8 mouse cellular contexts compared by ENCODE assay signal in the genomic region with DNA sequence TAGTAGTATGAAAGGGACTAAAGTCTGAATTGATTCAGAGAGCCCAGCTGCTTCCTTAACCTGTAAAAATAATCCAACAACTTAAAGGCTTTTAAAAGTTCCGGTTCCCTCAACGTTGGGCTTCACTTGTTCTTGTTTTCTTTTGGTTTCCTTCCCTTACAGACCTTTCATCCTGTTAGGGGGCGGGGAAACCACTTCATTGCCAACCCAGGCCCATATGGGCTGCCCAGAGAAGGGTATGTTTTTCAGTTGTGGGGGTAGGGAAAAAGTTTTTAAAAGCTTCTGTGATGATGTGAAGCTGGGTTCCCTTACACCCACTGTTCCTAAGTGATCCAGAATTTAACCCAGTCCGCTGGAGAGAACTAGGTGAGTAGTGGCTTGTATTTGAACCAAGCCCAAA. TPM values are rescaled to one million over a fixed set of nuclear protein-coding genes. Genes with fewer than 3 reads are reported as not detected.
DNase-seq lines count a peak whose midpoint lies in the region; ATAC-seq and TF ChIP-seq lines count a peak whose summit lies in the region.

No protein-coding gene starts in this region.

- TF ChIP-seq CTCF in ES-Bruce4 (IDR thresholded peaks at IDR 0.05; ENCODE audit: low read depth, low read length), result no peak

- H3K4me1 ChIP-seq in ES-Bruce4 (ENCODE audit: control insufficient read depth, insufficient read depth, low read length), result peaks cover 9% of the 10 kb centered on the region
- peaks cover 29% of the 10 kb centered on the region for H3K4me1 ChIP-seq in forebrain, embryonic 15.5 days
- peaks cover 36% of the 10 kb centered on the region for H3K4me1 ChIP-seq in liver, embryonic 11.5 days (replicated peaks; ENCODE audit: control insufficient read depth, insufficient read depth, low read length)

- no peaks in the 10 kb centered on the region for H3K27me3 ChIP-seq in ES-Bruce4 (ENCODE audit: control insufficient read depth, insufficient read depth, low read length, poor library complexity, severe bottlenecking)
- H3K27me3 ChIP-seq in forebrain, embryonic 15.5 days, result no peaks in the 10 kb centered on the region
- H3K27me3 ChIP-seq in liver, embryonic 11.5 days (replicated peaks; ENCODE audit: control insufficient read depth, insufficient read depth, low read length), result no peaks in the 10 kb centered on the region

- peak overlapping the region; percentile 86 for H3K4me3 ChIP-seq in ES-Bruce4 (ENCODE audit: low read depth, low read length)
- peak overlapping the region; percentile 87 for H3K4me3 ChIP-seq in forebrain, embryonic 15.5 days
- peak overlapping the region; percentile 77 for H3K4me3 ChIP-seq in liver, embryonic 11.5 days (ENCODE audit: low read depth, low read length)

- peak overlapping the region; percentile 92 for H3K4me2 ChIP-seq in forebrain, embryonic 15.5 days (replicated peaks)
- peak overlapping the region; percentile 98 for H3K4me2 ChIP-seq in liver, embryonic 11.5 days

- H3K36me3 ChIP-seq in ES-Bruce4 (ENCODE audit: control insufficient read depth, insufficient read depth, low read length, poor library complexity, severe bottlenecking), result no peaks in the 10 kb centered on the region
- no peaks in the 10 kb centered on the region for H3K36me3 ChIP-seq in forebrain, embryonic 15.5 days
- no peaks in the 10 kb centered on the region for H3K36me3 ChIP-seq in liver, embryonic 11.5 days (ENCODE audit: control insufficient read depth, insufficient read depth, low read length)

- no peak overlapping the region for H3K27ac ChIP-seq in ES-Bruce4 (ENCODE audit: insufficient read depth, low read length)
- peak overlapping the region; percentile 78; the same call in 1 of the 2 replicates for H3K27ac ChIP-seq in forebrain, embryonic 15.5 days (replicated peaks)
- H3K27ac ChIP-seq in liver, embryonic 11.5 days (ENCODE audit: low read depth, low read length), result no peak overlapping the region

- ATAC-seq in forebrain, embryonic 15.5 days (replicated peaks), result no peak
- no peak for ATAC-seq in liver, embryonic 11.5 days (replicated peaks; ENCODE audit: low FRiP score)

- no peaks in the 10 kb centered on the region for H3K9me3 ChIP-seq in ES-Bruce4 (replicated peaks; ENCODE audit: control insufficient read depth, insufficient read depth, low read length, poor library complexity, severe bottlenecking)
- H3K9me3 ChIP-seq in forebrain, embryonic 15.5 days, result no peaks in the 10 kb centered on the region
- H3K9me3 ChIP-seq in liver, embryonic 11.5 days (ENCODE audit: control insufficient read depth, low read length), result no peaks in the 10 kb centered on the region

- intact Hi-C loops in left cerebral cortex, postnatal 36 days (cut with DNase I), result loop anchor here (2.0 kb wide), 1 partner anchor 47 kb away; a partner anchor contains a TSS
- intact Hi-C loops in left cerebral cortex, postnatal 4 days (cut with DNase I), result loop anchor here (10.0 kb wide), 1 partner anchor 423 kb away; no protein-coding TSS in a partner anchor

- WGBS in forebrain, embryonic 15.5 days, result 8% methylated on average over 4 of the region's 4 CpGs
- WGBS in liver, embryonic 11.5 days, result 16% methylated on average over 4 of the region's 4 CpGs

- TF ChIP-seq EP300 in ES-Bruce4 (IDR thresholded peaks at IDR 0.05; ENCODE audit: insufficient read depth, low read depth, low read length), result no peak

- peak overlapping the region; percentile 92 for H3K9ac ChIP-seq in ES-Bruce4 (ENCODE audit: low read depth, poor library complexity, severe bottlenecking)
- peak overlapping the region; percentile 83 for H3K9ac ChIP-seq in forebrain, embryonic 15.5 days (replicated peaks)
- H3K9ac ChIP-seq in liver, embryonic 11.5 days (ENCODE audit: low read depth, low read length), result peak overlapping the region; percentile 95; the same call in 1 of the 2 replicates

- no peak for TF ChIP-seq POLR2A in ES-Bruce4 (IDR thresholded peaks at IDR 0.05; ENCODE audit: insufficient read depth, low read length)

- DNase-seq in CD4-positive helper T cell, adult 2 months (ENCODE audit: low read depth, low spot score), result peak; percentile 78
- DNase-seq in liver, embryonic 11.5 days (ENCODE audit: low spot score), result no peak
- peak; percentile 23 for DNase-seq in retina, embryonic 14.5 days (ENCODE audit: low spot score)
- DNase-seq in layer of hippocampus, adult 9-10 months (ENCODE audit: low spot score), result no peak
- no peak for DNase-seq in left cerebral cortex, postnatal 36 days (ENCODE audit: low spot score in 2 of 2)
- no peak for DNase-seq in left cerebral cortex, postnatal 4 days

RNA-seq across cellular contexts. Expression of a gene that starts 1.0 kb away (rescaled TPM):
- polyA plus RNA-seq in ES-Bruce4 (2011; ENCODE audit: insufficient read depth, insufficient read length, low read depth, missing spikeins), result 38.0 and 40.4 TPM in 2 replicates
- 26.3 and 28.8 TPM in 2 replicates for polyA plus RNA-seq in forebrain, embryonic 15.5 days (2015; fragmentation: Nextera tagmentation; extraction: Ambion mirVana)
- polyA plus RNA-seq in liver, embryonic 11.5 days (2014; fragmentation: Nextera tagmentation; extraction: Ambion mirVana), result 25.8 and 27.4 TPM in 2 replicates
- total RNA-seq in left cerebral cortex, postnatal 36 days (2021), result 10 to 100 TPM; 27.4 to 29.1 TPM
- total RNA-seq in left cerebral cortex, postnatal 4 days (2021), result 10 to 100 TPM; 34.8 to 36.9 TPM

RNA-seq across cellular contexts. Expression of a gene that starts 47.0 kb away (rescaled TPM):
- 396 and 407 TPM in 2 replicates for polyA plus RNA-seq in ES-Bruce4 (2011; ENCODE audit: insufficient read depth, insufficient read length, low read depth, missing spikeins)
- 308 and 314 TPM in 2 replicates for polyA plus RNA-seq in forebrain, embryonic 15.5 days (2015; fragmentation: Nextera tagmentation; extraction: Ambion mirVana)
- 180 and 186 TPM in 2 replicates for polyA plus RNA-seq in liver, embryonic 11.5 days (2014; fragmentation: Nextera tagmentation; extraction: Ambion mirVana)
- total RNA-seq in left cerebral cortex, postnatal 36 days (2021), result 100 to 1,000 TPM; 192 to 195 TPM
- total RNA-seq in left cerebral cortex, postnatal 4 days (2021), result 100 to 1,000 TPM; 224 TPM

Comparison
In these comparisons a context has a peak if more than half of its experiments do, and no peak if none do; other contexts are left out.
1. DNase-seq: peak in CD4-positive helper T cell, adult 2 months (single experiment) and retina, embryonic 14.5 days (single experiment); none in liver, embryonic 11.5 days (single experiment), layer of hippocampus, adult 9-10 months (single experiment), left cerebral cortex, postnatal 36 days (0 of 2) and left cerebral cortex, postnatal 4 days (single experiment).
2. Peak in every context shown above with its lines, with median percentiles within 50 percentile points of each other: H3K4me3 ChIP-seq and H3K9ac ChIP-seq.